Mouse (Mus musculus) heart, postnatal 0 days (tissue): Measurements from ENCODE around the gene Kntc1.

Experiments used
- CTCF ChIP-seq: IDR thresholded peaks from 2 replicates; pipeline ENCODE4 v1.5.1; 2016; ENCODE audit warnings: antibody characterized with exemption, control low read depth, low read depth
- EP300 ChIP-seq: IDR thresholded peaks from 2 replicates; pipeline ENCODE4 v1.6.1; 2016; ENCODE audit warnings: antibody characterized with exemption, low read depth

GRCm38 (mm10) chr5:123713782-123714181 is 35.7 kb upstream of the Kntc1 start:
- TF ChIP-seq CTCF (no peak), EP300 (no peak)
